Mouse (Mus musculus) liver, embryonic 14.5 days (tissue): ENCODE measurements at regions not wholly inside any gene's neighbourhood (a gene's known extent, or its start where the extent isn't known, plus 50 kb on each side); places are given as distances from the start of the nearest gene placed in this dataset.

Experiments used
- CTCF ChIP-seq: IDR thresholded peaks from 2 replicates; pipeline ENCODE4 v1.5.1; 2016; ENCODE audit warnings: antibody characterized with exemption, low read depth, control low read depth
- EP300 ChIP-seq: IDR thresholded peaks from 2 replicates; pipeline ENCODE4 v1.6.1; 2016; ENCODE audit warnings: antibody characterized with exemption, low read depth

- no peak for TF ChIP-seq CTCF
- TF ChIP-seq EP300: no peak
Observed at GRCm38 (mm10) chr7:72593259-72593658, 286.9 kb upstream of the Mctp2 start.
